Mouse (Mus musculus): Measurements from ENCODE around the gene Snx12. TPM values are rescaled to one million over a fixed set of nuclear protein-coding genes. Genes with fewer than 3 reads are reported as not detected.

The Snx12 gene
- polyA plus RNA-seq, 1 experiment from 2014 or later, result 49.5 TPM

DNA sequence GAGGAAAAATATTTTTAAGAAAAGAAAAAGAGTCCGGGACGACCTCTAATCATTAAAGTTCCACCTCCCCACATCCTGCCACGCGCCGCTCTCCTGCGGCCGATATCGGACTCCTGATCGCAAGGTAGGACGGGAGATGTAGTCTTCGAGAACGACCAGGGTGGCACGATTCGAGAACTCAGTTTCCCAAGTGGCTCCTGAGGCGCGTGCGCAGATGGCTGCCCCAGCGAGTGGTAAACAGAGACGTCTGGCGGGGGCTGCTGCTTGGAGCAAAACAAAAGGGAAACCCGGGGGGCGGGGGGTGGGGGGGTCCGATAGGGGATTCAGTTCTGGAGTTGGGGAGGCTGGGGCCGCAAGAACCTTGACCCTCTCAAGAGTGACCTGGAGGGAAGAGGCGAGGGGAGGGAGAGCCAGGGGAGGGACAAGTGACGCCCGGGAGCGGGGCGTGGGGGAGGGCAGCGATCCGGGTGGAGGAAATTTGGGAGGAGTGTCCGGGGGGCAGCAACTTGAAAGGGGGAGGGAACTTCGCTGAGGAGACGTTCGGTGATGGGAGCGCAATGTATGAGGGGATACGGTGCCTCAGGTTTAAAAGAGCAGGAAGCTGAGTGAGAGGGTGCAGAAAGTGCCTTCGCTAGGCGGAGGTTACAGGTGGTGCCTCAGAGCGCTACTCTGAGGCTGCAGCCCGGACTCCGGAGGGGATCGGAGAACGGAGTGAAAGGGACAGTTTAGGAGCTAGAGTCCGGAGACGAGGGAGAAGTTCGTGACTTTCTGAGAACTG is 31.8 kb upstream of the Snx12 start, which contains the start of gene Foxo4:
Gene Foxo4 (plus strand): TSS at position 577 of the 778 bp plus-strand sequence.
- no peak within 1 kb of the TSS for H3K27ac ChIP-seq (ENCODE audit: low read length)
- WGBS, result 23% methylated on average over 44 of the region's 47 CpGs
- peak within 1 kb of the TSS; percentile 81 for H3K4me2 ChIP-seq (ENCODE audit: low read length)
- peak within 1 kb of the TSS; percentile 51 for H3K4me3 ChIP-seq (ENCODE audit: low read depth, low read length)
- H3K9ac ChIP-seq (ENCODE audit: low read depth, low read length), result peak within 1 kb of the TSS; percentile 63
- no peaks in the 10 kb centered on the region for H3K27me3 ChIP-seq (ENCODE audit: control insufficient read depth, insufficient read depth, low read depth, low read length)
- no peaks in the 10 kb centered on the region for H3K9me3 ChIP-seq (replicated peaks; ENCODE audit: control insufficient read depth, low read length, poor library complexity, severe bottlenecking)
- ATAC-seq, result peak; percentile 95
- H3K36me3 ChIP-seq (ENCODE audit: control insufficient read depth, insufficient read depth, low read length), result no peaks in the 10 kb centered on the region
- no peaks in the 10 kb centered on the region for H3K4me1 ChIP-seq (ENCODE audit: control insufficient read depth, insufficient read depth, low read length)

DNA sequence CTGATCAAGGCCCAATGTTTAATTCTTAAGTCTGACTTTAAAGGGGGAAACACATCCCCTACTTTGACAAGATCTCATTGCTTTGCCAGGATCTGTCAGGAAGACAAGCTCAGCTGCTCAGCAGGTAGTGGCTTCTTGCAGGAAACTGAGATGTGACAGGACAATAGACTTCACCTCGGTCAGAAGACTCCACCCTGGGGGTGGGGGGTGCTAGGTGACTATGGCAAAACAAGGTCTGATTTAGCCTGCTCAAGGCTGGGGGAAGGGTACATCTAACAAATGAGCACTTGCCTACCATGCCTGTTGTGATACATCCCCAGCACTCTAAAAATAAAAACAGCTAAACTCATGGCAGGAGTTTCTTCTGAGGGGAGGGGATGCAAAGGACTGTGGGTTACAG is 22.6 kb upstream of the Snx12 start:
- H3K4me3 ChIP-seq (ENCODE audit: low read depth, low read length), result no peak overlapping the region
- no peaks in the 10 kb centered on the region for H3K9me3 ChIP-seq (replicated peaks; ENCODE audit: control insufficient read depth, low read length, poor library complexity, severe bottlenecking)
- no peaks in the 10 kb centered on the region; the same call in 1 of the 2 replicates for H3K27me3 ChIP-seq (ENCODE audit: control insufficient read depth, insufficient read depth, low read depth, low read length)
- H3K9ac ChIP-seq (ENCODE audit: low read depth, low read length), result no peak overlapping the region
- no peaks in the 10 kb centered on the region for H3K4me1 ChIP-seq (ENCODE audit: control insufficient read depth, insufficient read depth, low read length)
- no peak overlapping the region for H3K4me2 ChIP-seq (ENCODE audit: low read length)
- 12% methylated on average over 1 of the region's 1 CpGs for WGBS
- no peak for ATAC-seq
- H3K36me3 ChIP-seq (ENCODE audit: control insufficient read depth, insufficient read depth, low read length), result no peaks in the 10 kb centered on the region
- no peak overlapping the region for H3K27ac ChIP-seq (ENCODE audit: low read length)

DNA sequence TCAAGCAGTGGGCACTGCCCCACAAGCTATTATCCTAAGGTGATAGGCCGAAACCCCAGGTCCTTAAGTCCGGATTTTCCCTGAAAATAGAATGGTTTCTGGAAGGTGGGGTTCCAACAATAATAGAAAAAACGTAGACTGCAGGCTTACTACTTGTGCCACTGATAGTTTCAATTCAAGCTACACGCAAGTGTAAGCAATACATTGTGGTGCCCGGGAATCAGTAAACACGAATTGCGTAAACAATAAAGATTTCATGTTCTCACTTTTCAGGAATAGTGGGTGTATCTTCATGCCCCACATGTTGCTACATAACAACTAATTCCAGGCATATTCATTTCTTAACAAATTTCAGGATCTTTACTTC is 416 bp upstream of the Snx12 start:
- 39% methylated on average over 7 of the region's 7 CpGs for WGBS
- no peak; the same call in 1 of the 2 replicates for ATAC-seq
- H3K4me1 ChIP-seq (ENCODE audit: control insufficient read depth, insufficient read depth, low read length), result peaks cover 5% of the 10 kb centered on the region
- peak overlapping the region; percentile 74 for H3K27ac ChIP-seq (ENCODE audit: low read length)
- no peaks in the 10 kb centered on the region for H3K9me3 ChIP-seq (replicated peaks; ENCODE audit: control insufficient read depth, low read length, poor library complexity, severe bottlenecking)
- H3K36me3 ChIP-seq (ENCODE audit: control insufficient read depth, insufficient read depth, low read length), result no peaks in the 10 kb centered on the region
- no peaks in the 10 kb centered on the region for H3K27me3 ChIP-seq (ENCODE audit: control insufficient read depth, insufficient read depth, low read depth, low read length)
- 0 out of 2 replicates have a peak overlapping the region, but pooled peaks have one; percentile 38 for H3K9ac ChIP-seq (ENCODE audit: low read depth, low read length)
- H3K4me2 ChIP-seq (ENCODE audit: low read length), result peak overlapping the region; percentile 50
- H3K4me3 ChIP-seq (ENCODE audit: low read depth, low read length), result peak overlapping the region; percentile 37

DNA sequence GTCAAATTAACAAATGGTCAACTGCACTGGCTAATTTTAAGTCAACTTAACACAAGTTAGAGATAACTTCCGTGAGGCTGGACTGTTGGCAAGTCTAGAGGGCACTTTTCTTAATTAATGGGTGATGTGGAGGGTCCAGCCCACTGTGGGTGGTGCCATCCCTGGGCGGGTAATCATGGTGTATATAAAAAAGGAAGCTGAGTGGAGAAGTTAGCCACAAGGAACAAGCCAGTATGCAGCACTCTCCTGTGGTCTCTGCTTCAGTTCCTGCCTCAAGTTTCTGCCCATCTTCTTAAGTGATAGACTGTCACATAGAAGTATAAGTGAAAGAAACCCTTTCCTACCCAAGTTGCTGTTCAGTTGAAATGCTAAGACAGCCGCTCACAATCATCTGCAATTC is 33.1 kb downstream of the Snx12 start:
- 84% methylated on average over 3 of the region's 3 CpGs for WGBS
- Histone ChIP-seq H3K36me3 (ENCODE audit: control insufficient read depth, insufficient read depth, low read length) (no peaks in the 10 kb centered on the region), H3K27me3 (ENCODE audit: control insufficient read depth, insufficient read depth, low read depth, low read length) (no peaks in the 10 kb centered on the region)

DNA sequence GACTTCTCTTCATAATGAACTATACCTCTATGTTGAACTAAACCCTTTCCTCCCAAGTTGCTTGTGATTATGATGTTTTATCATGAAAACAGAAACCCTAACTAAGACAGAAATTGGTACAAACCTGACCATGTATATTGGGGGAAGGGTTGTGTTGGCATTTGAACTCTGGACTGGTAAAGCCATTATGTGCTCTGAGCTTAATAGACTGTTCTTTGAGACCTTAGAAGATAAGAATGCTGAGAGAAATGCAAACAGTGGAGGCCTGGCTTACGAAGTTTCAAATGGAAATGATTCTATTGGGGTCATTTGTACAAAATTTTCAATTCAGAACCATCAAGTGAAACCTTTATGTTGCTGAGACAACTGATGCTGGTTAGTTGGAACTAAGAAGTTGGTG is 34.7 kb downstream of the Snx12 start:
- no peak for ATAC-seq
- no peaks in the 10 kb centered on the region for H3K9me3 ChIP-seq (replicated peaks; ENCODE audit: control insufficient read depth, low read length, poor library complexity, severe bottlenecking)
- no peak overlapping the region for H3K4me3 ChIP-seq (ENCODE audit: low read depth, low read length)
- no peak overlapping the region for H3K4me2 ChIP-seq (ENCODE audit: low read length)
- 87% methylated on average over 1 of the region's 1 CpGs for WGBS
- no peak overlapping the region for H3K9ac ChIP-seq (ENCODE audit: low read depth, low read length)
- no peak overlapping the region for H3K27ac ChIP-seq (ENCODE audit: low read length)
- H3K36me3 ChIP-seq (ENCODE audit: control insufficient read depth, insufficient read depth, low read length), result no peaks in the 10 kb centered on the region
- no peaks in the 10 kb centered on the region for H3K27me3 ChIP-seq (ENCODE audit: control insufficient read depth, insufficient read depth, low read depth, low read length)
- no peaks in the 10 kb centered on the region for H3K4me1 ChIP-seq (ENCODE audit: control insufficient read depth, insufficient read depth, low read length)

More for the DNA sequence above, 33.1 kb downstream of the Snx12 start:
- Histone ChIP-seq H3K27ac (ENCODE audit: low read length) (no peak overlapping the region), H3K9me3 (replicated peaks; ENCODE audit: control insufficient read depth, low read length, poor library complexity, severe bottlenecking) (no peaks in the 10 kb centered on the region), H3K9ac (ENCODE audit: low read depth, low read length) (no peak overlapping the region), H3K4me2 (ENCODE audit: low read length) (no peak overlapping the region), H3K4me3 (ENCODE audit: low read depth, low read length) (no peak overlapping the region), H3K4me1 (ENCODE audit: control insufficient read depth, insufficient read depth, low read length) (no peaks in the 10 kb centered on the region)
- no peak for ATAC-seq

DNA sequence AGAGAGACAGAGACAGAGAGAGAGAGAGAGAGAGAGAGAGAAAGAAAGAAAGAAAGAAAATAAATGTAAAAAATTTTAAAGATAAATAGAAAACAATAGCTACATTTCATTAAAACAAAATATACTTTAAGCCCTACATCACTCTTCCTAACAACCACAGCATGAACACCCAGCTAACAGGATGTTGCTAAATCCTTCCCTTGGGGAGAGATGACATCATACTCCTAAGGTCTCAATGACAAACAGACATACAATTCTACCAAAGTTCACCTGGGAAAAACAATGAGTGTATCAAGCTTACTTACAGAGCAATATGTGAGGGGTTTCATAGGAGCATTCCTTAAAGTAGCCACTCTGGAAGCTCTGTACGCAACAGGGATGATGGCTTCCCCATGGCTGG is 49.0 kb downstream of the Snx12 start:
- WGBS, result 96% methylated on average over 1 of the region's 1 CpGs
- H3K36me3 ChIP-seq (ENCODE audit: control insufficient read depth, insufficient read depth, low read length), result no peaks in the 10 kb centered on the region
- H3K4me2 ChIP-seq (ENCODE audit: low read length), result no peak overlapping the region
- no peaks in the 10 kb centered on the region for H3K4me1 ChIP-seq (ENCODE audit: control insufficient read depth, insufficient read depth, low read length)
- no peak for ATAC-seq
- no peaks in the 10 kb centered on the region for H3K9me3 ChIP-seq (replicated peaks; ENCODE audit: control insufficient read depth, low read length, poor library complexity, severe bottlenecking)
- H3K4me3 ChIP-seq (ENCODE audit: low read depth, low read length), result no peak overlapping the region
- no peak overlapping the region for H3K9ac ChIP-seq (ENCODE audit: low read depth, low read length)
- no peak overlapping the region for H3K27ac ChIP-seq (ENCODE audit: low read length)
- H3K27me3 ChIP-seq (ENCODE audit: control insufficient read depth, insufficient read depth, low read depth, low read length), result no peaks in the 10 kb centered on the region

DNA sequence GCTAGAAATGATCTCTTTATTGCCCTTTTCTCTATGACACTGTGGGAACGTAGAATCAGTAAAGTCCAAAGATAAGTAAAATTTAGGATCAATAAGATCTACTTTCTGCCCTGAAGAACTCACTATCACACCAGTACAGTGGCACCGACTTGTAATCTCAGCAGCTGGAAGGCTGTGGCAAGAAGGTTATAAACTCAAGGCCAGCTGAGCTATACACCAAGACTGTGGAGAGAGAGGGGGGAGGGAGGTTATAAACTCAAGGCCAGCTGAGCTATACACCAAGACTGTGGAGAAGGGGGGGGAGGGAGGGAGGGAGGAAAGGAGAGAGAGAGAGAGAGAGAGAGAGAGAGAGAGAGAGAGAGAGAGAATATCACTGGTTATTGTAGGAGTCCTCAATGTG is 53.9 kb downstream of the Snx12 start:
- Histone ChIP-seq H3K27ac (ENCODE audit: low read length) (no peak overlapping the region), H3K36me3 (ENCODE audit: control insufficient read depth, insufficient read depth, low read length) (no peaks in the 10 kb centered on the region)
- WGBS, result 75% methylated on average over 2 of the region's 2 CpGs

DNA sequence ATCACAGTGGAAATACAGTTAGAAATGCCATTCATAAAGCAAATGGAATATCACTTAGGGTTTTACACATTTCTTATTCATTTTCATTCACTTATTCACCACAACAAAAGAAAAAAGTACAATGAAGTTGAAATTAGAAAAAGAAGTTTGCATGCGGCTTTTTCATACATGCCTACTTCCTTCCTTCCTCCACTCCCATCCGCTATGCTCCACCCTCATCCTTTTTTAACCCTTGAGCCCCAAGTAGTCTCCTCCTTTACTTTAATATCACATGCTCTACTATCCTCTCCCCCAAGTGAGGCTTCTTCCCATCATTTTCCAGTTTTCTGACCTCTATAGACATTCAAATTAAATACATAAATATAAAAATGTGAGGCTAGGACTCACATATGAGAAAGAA is 58.6 kb downstream of the Snx12 start:
- Histone ChIP-seq H3K27ac (ENCODE audit: low read length) (no peak overlapping the region), H3K4me1 (ENCODE audit: control insufficient read depth, insufficient read depth, low read length) (no peaks in the 10 kb centered on the region), H3K36me3 (ENCODE audit: control insufficient read depth, insufficient read depth, low read length) (no peaks in the 10 kb centered on the region), H3K9ac (ENCODE audit: low read depth, low read length) (no peak overlapping the region), H3K27me3 (ENCODE audit: control insufficient read depth, insufficient read depth, low read depth, low read length) (no peaks in the 10 kb centered on the region; the same call in 1 of the 2 replicates), H3K4me2 (ENCODE audit: low read length) (no peak overlapping the region), H3K9me3 (replicated peaks; ENCODE audit: control insufficient read depth, low read length, poor library complexity, severe bottlenecking) (no peaks in the 10 kb centered on the region), H3K4me3 (ENCODE audit: low read depth, low read length) (no peak overlapping the region)
- no peak for ATAC-seq
- 81% methylated on average over 2 of the region's 2 CpGs for WGBS

More for the DNA sequence above, 53.9 kb downstream of the Snx12 start:
- no peak overlapping the region for H3K4me3 ChIP-seq (ENCODE audit: low read depth, low read length)
- H3K4me1 ChIP-seq (ENCODE audit: control insufficient read depth, insufficient read depth, low read length), result no peaks in the 10 kb centered on the region
- H3K27me3 ChIP-seq (ENCODE audit: control insufficient read depth, insufficient read depth, low read depth, low read length), result no peaks in the 10 kb centered on the region
- H3K9me3 ChIP-seq (replicated peaks; ENCODE audit: control insufficient read depth, low read length, poor library complexity, severe bottlenecking), result no peaks in the 10 kb centered on the region
- no peak for ATAC-seq
- H3K4me2 ChIP-seq (ENCODE audit: low read length), result no peak overlapping the region
- no peak overlapping the region for H3K9ac ChIP-seq (ENCODE audit: low read depth, low read length)

DNA sequence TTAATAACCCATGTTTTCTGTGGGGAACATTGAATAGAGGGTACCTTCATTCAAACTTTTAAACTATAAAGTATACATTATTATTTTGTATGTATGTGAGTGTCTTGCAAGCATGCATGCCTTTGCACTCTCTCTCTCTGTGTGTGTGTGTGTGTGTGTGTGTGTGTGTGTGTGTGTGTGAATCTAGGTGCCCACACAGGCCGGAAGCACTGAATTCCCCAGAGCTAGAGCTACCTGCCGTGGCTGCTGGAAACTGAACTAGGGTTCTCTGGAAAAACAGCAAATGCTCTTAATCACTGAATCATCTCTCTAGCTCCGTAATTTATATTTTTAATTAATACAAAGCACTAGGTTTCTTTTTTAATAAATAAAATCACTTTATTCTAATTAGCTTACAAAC is 59.1 kb downstream of the Snx12 start:
- H3K4me1 ChIP-seq (ENCODE audit: control insufficient read depth, insufficient read depth, low read length), result no peaks in the 10 kb centered on the region
- no peaks in the 10 kb centered on the region for H3K9me3 ChIP-seq (replicated peaks; ENCODE audit: control insufficient read depth, low read length, poor library complexity, severe bottlenecking)
- no peaks in the 10 kb centered on the region for H3K36me3 ChIP-seq (ENCODE audit: control insufficient read depth, insufficient read depth, low read length)
- H3K27me3 ChIP-seq (ENCODE audit: control insufficient read depth, insufficient read depth, low read depth, low read length), result no peaks in the 10 kb centered on the region; the same call in 1 of the 2 replicates
- no peak for ATAC-seq
- no peak overlapping the region for H3K4me3 ChIP-seq (ENCODE audit: low read depth, low read length)
- H3K4me2 ChIP-seq (ENCODE audit: low read length), result no peak overlapping the region
- H3K27ac ChIP-seq (ENCODE audit: low read length), result no peak overlapping the region
- no peak overlapping the region for H3K9ac ChIP-seq (ENCODE audit: low read depth, low read length)
- 85% methylated on average over 3 of the region's 3 CpGs for WGBS
